Mouse (Mus musculus) CH12.LX (cell line): ENCODE data around the gene Naa30. TPM values are rescaled to one million over a fixed set of nuclear protein-coding genes. Genes with fewer than 3 reads are reported as not detected.

Experiments used
- DNase-seq: peaks from one replicate; pipeline ENCODE4 v3.0.0-alpha.2; 2013; ENCODE audit errors: extremely low read depth
- H3K27ac ChIP-seq: 2 replicates; pipeline ENCODE4 v1.5.1; 2012; ENCODE audit warnings: low read depth, mild to moderate bottlenecking, control low read depth, moderate library complexity; ENCODE audit not compliant: insufficient read depth
- H3K27me3 ChIP-seq: replicated peaks from 2 replicates; pipeline ENCODE3; 2012; ENCODE audit warnings: inconsistent platforms
- H3K36me3 ChIP-seq, 2 experiments: replicated peaks in 1 of 2; 2 replicates each; pipeline versions ENCODE3 to v1.6.1; 2012; ENCODE audit warnings: inconsistent platforms in 1 of 2, low read length in 1 of 2, mild to moderate bottlenecking in 1 of 2, mixed read lengths in 1 of 2, moderate library complexity in 1 of 2; ENCODE audit not compliant: control insufficient read depth in 1 of 2, insufficient read depth in 1 of 2
- H3K4me1 ChIP-seq, 2 experiments: 2 replicates each; pipeline ENCODE4 v1.6.1; 2012; ENCODE audit warnings: inconsistent platforms in 1 of 2, moderate library complexity in 1 of 2; ENCODE audit not compliant: insufficient read depth in 2 of 2, control insufficient read depth in 1 of 2
- H3K4me2 ChIP-seq: 2 replicates; pipeline ENCODE4 v1.6.1; 2012; ENCODE audit warnings: low read depth, mild to moderate bottlenecking, control low read depth; ENCODE audit not compliant: poor library complexity, insufficient read depth, severe bottlenecking
- H3K4me3 ChIP-seq, 3 experiments: fragments of 150-350 bp in 1 of 3; sonication (generic) in 1 of 3; replicated peaks in 1 of 3; 2 replicates each; pipeline versions ENCODE3 to v1.5.1; 2011 to 2012; ENCODE audit warnings: low read depth in 2 of 3, low read length in 2 of 3, mild to moderate bottlenecking in 2 of 3, moderate library complexity in 2 of 3, control low read depth in 1 of 3, improper control_type of control experiment in 1 of 3, inconsistent platforms in 1 of 3, mixed read lengths in 1 of 3; ENCODE audit not compliant: poor library complexity in 1 of 3
- H3K79me2 ChIP-seq: replicated peaks from 2 replicates; pipeline ENCODE4 v1.6.1; 2012; ENCODE audit warnings: mild to moderate bottlenecking, moderate library complexity; ENCODE audit not compliant: control insufficient read depth, poor library complexity, insufficient read depth, severe bottlenecking; ENCODE audit errors: extremely low read depth
- H3K9ac ChIP-seq: 2 replicates; pipeline ENCODE4 v1.6.1; 2012; ENCODE audit warnings: low read depth, mild to moderate bottlenecking, control low read depth, moderate library complexity; ENCODE audit not compliant: insufficient read depth
- H3K9me3 ChIP-seq: replicated peaks from 2 replicates; pipeline ENCODE3; 2012; ENCODE audit warnings: low read length, inconsistent platforms, mixed read lengths
- BHLHE40 ChIP-seq: IDR thresholded peaks from 2 replicates; pipeline ENCODE4 v1.6.1; 2011; ENCODE audit warnings: mild to moderate bottlenecking, low read depth, low read length, improper control_type of control experiment
- CHD1 ChIP-seq: IDR thresholded peaks from 2 replicates; pipeline ENCODE4 v1.6.1; 2012; ENCODE audit warnings: low read depth, low read length, improper control_type of control experiment, inconsistent platforms
- CTCF ChIP-seq, 2 experiments: IDR thresholded peaks in 1 of 2; conservative IDR thresholded peaks in 1 of 2; 2 replicates each; pipeline ENCODE4 v1.5.1; 2011 to 2012; ENCODE audit warnings: low read depth in 2 of 2, low read length in 2 of 2, improper control_type of control experiment in 1 of 2, inconsistent platforms in 1 of 2, mild to moderate bottlenecking in 1 of 2, moderate library complexity in 1 of 2
- E2F4 ChIP-seq: IDR thresholded peaks from 2 replicates; pipeline ENCODE4 v1.6.1; 2011; ENCODE audit warnings: low read depth, low read length, improper control_type of control experiment; ENCODE audit not compliant: insufficient replicate concordance
- ELF1 ChIP-seq: IDR thresholded peaks from 2 replicates; pipeline ENCODE4 v1.6.1; 2014; ENCODE audit warnings: low read depth, mild to moderate bottlenecking, inconsistent platforms, low read length, improper control_type of control experiment
- EP300 ChIP-seq: IDR thresholded peaks from 2 replicates; pipeline ENCODE4 v1.6.1; 2011; ENCODE audit warnings: low read length, improper control_type of control experiment
- ETS1 ChIP-seq: conservative IDR thresholded peaks from 2 replicates; pipeline ENCODE4 v1.6.1; 2012; ENCODE audit warnings: low read depth, mild to moderate bottlenecking, inconsistent platforms, low read length, improper control_type of control experiment, moderate library complexity
- JUN ChIP-seq: IDR thresholded peaks from 2 replicates; pipeline ENCODE4 v1.6.1; 2011; ENCODE audit warnings: low read depth, mild to moderate bottlenecking, low read length, improper control_type of control experiment, moderate library complexity; ENCODE audit not compliant: insufficient read depth
- KAT2A ChIP-seq: IDR thresholded peaks from 2 replicates; pipeline ENCODE4 v1.6.1; 2012; ENCODE audit warnings: low read length, improper control_type of control experiment, inconsistent platforms; ENCODE audit not compliant: insufficient replicate concordance
- MAFK ChIP-seq: IDR thresholded peaks from 2 replicates; pipeline ENCODE4 v1.6.1; 2011; ENCODE audit warnings: low read length, improper control_type of control experiment; ENCODE audit not compliant: insufficient replicate concordance
- MXI1 ChIP-seq: IDR thresholded peaks from 2 replicates; pipeline ENCODE4 v1.6.1; 2011; ENCODE audit warnings: mild to moderate bottlenecking, low read depth, low read length, improper control_type of control experiment
- NELFE ChIP-seq: IDR thresholded peaks from 2 replicates; pipeline ENCODE4 v1.6.1; 2011; ENCODE audit warnings: low read depth, low read length, improper control_type of control experiment
- NRF1 ChIP-seq: IDR thresholded peaks from 2 replicates; pipeline ENCODE4 v1.6.1; 2014; ENCODE audit warnings: low read depth, mild to moderate bottlenecking, inconsistent platforms, low read length, improper control_type of control experiment, moderate library complexity
- PAX5 ChIP-seq: IDR thresholded peaks from 2 replicates; pipeline ENCODE4 v1.6.1; 2012; ENCODE audit warnings: low read length, inconsistent platforms, mixed read lengths
- RAD21 ChIP-seq: IDR thresholded peaks from 2 replicates; pipeline ENCODE4 v1.6.1; 2011; ENCODE audit warnings: low read depth, mild to moderate bottlenecking, low read length, improper control_type of control experiment, moderate library complexity
- RCOR1 ChIP-seq: conservative IDR thresholded peaks from 2 replicates; pipeline ENCODE4 v1.6.1; 2012; ENCODE audit warnings: low read depth, mild to moderate bottlenecking, inconsistent platforms, low read length, improper control_type of control experiment
- UBTF ChIP-seq: IDR thresholded peaks from 2 replicates; pipeline ENCODE4 v1.6.1; 2012; ENCODE audit warnings: low read depth, mild to moderate bottlenecking, inconsistent platforms, low read length, improper control_type of control experiment, moderate library complexity
- USF1 ChIP-seq: IDR thresholded peaks from 2 replicates; pipeline ENCODE4 v1.6.1; 2014; ENCODE audit warnings: low read depth, mild to moderate bottlenecking, inconsistent platforms, low read length, improper control_type of control experiment
- USF2 ChIP-seq: conservative IDR thresholded peaks from 2 replicates; pipeline ENCODE4 v1.6.1; 2011; ENCODE audit warnings: low read depth, low read length, improper control_type of control experiment
- ZKSCAN1 ChIP-seq: IDR thresholded peaks from 2 replicates; pipeline ENCODE4 v1.6.1; 2012; ENCODE audit warnings: low read depth, inconsistent platforms, low read length, improper control_type of control experiment, borderline replicate concordance
- ZMIZ1 ChIP-seq: IDR thresholded peaks from 2 replicates; pipeline ENCODE4 v1.6.1; 2012; ENCODE audit warnings: low read depth, mild to moderate bottlenecking, inconsistent platforms, low read length, improper control_type of control experiment
- dilution Hi-C: fragments of 300-500 bp; cut with MboI; formaldehyde crosslinking; loops from 2 replicates; pipeline ENCODE4 v1.14.3; 2020; ENCODE audit warnings: low sequenced_read_pairs; ENCODE audit not compliant: extremely low pct_unique_long_range_greater_than_20kb, extremely low pct_ligation_motif_present
- in situ Hi-C: fragments of 300-500 bp; cut with MboI; formaldehyde crosslinking; loops from 3 replicates; pipeline ENCODE4 v1.14.3; 2019; ENCODE audit warnings: low sequenced_read_pairs, low pct_ligation_motif_present, low pct_unique_long_range_greater_than_20kb, mixed read lengths
- polyA plus RNA-seq: library from polyadenylated mRNA; unstranded; fragments of >175 nt; gene quantifications from 2 replicates; pipeline ENCODE4 v1.2.1, GENCODE M21; 2012; ENCODE audit warnings: low read depth; ENCODE audit not compliant: insufficient read length
- total RNA-seq, 2 experiments: library from RNA; depleted of rRNA; stranded (reverse); fragments of 300-350 nt in 1 of 2; fragments of >200 nt in 1 of 2; gene quantifications; 2 replicates each; pipeline ENCODE4 v1.2.3; 2012 to 2014

Naa30 gene
- total and polyA plus RNA-seq, 3 experiments: 13.5 to 26.5 (median 25.6) TPM

GRCm38 (mm10) chr14:49132391-49132790 lies 39.6 kb upstream of the Naa30 start:
- Histone ChIP-seq H3K27ac (no peak overlapping the region), H3K27me3 (no peaks in the 10 kb centered on the region), H3K4me3 (no peak overlapping the region), H3K9me3 (peaks cover 3% of the 10 kb centered on the region), H3K36me3 (no peaks in the 10 kb centered on the region), H3K9ac (no peak overlapping the region)
- DNase-seq: no peak
- dilution Hi-C loops: no loop called here
- TF ChIP-seq KAT2A (no peak), USF1 (no peak), UBTF (no peak), ETS1 (no peak), RCOR1 (no peak), JUN (no peak), NRF1 (no peak), PAX5 (no peak), E2F4 (no peak), USF2 (no peak)
- TF ChIP-seq, all 38 proteins: peak for 0
- no peaks in the 10 kb centered on the region for H3K79me2 ChIP-seq
- H3K4me1 ChIP-seq: no peaks in the 10 kb centered on the region
- in situ Hi-C loops: no loop called here
- H3K4me2 ChIP-seq: no peak overlapping the region

GRCm38 (mm10) chr14:49138171-49138570 lies 33.9 kb upstream of the Naa30 start:
- no peak for DNase-seq
- no peak for TF ChIP-seq ZKSCAN1
- no peak for TF ChIP-seq USF2
- no peak for TF ChIP-seq MAFK
- no peak for TF ChIP-seq ZMIZ1
- no peak for TF ChIP-seq RAD21
- no peak for TF ChIP-seq BHLHE40
- TF ChIP-seq CTCF (conservative IDR thresholded peaks at IDR 0.05 in 1 of 2, IDR thresholded peaks at IDR 0.05 in 1 of 2; ENCODE audit: low read depth in 2 of 2, low read length in 2 of 2): no peak
- TF ChIP-seq E2F4: no peak
- no peak for TF ChIP-seq CHD1
- no peak for TF ChIP-seq KAT2A
- TF ChIP-seq ELF1: no peak
- no peak for TF ChIP-seq EP300
- no peak for TF ChIP-seq NELFE
- TF ChIP-seq MXI1: no peak
- no peak overlapping the region for H3K9ac ChIP-seq
- dilution Hi-C loops: no loop called here
- H3K9me3 ChIP-seq: no peaks in the 10 kb centered on the region
- H3K4me2 ChIP-seq: no peak overlapping the region
- no peak overlapping the region for H3K27ac ChIP-seq
- in situ Hi-C loops: no loop called here
- H3K36me3 ChIP-seq: no peaks in the 10 kb centered on the region
- no peak overlapping the region for H3K4me3 ChIP-seq
- H3K4me1 ChIP-seq: no peaks in the 10 kb centered on the region
- no peaks in the 10 kb centered on the region for H3K27me3 ChIP-seq
- no peaks in the 10 kb centered on the region for H3K79me2 ChIP-seq
